Mouse (Mus musculus) mesoderm, embryonic 11.5 days (tissue): ENCODE results near the gene Spire2.
"Not testable (repeated sequence)": the region's sequence is repeated elsewhere in the genome, so short reads cannot be mapped to it uniquely, and the experiment has no call there.

Experiments
- DNase-seq: peaks from one replicate; pipeline ENCODE4 v3.0.0-alpha.2; 2012; ENCODE audit warnings: low read depth, low spot score

Spire2 gene

DNA sequence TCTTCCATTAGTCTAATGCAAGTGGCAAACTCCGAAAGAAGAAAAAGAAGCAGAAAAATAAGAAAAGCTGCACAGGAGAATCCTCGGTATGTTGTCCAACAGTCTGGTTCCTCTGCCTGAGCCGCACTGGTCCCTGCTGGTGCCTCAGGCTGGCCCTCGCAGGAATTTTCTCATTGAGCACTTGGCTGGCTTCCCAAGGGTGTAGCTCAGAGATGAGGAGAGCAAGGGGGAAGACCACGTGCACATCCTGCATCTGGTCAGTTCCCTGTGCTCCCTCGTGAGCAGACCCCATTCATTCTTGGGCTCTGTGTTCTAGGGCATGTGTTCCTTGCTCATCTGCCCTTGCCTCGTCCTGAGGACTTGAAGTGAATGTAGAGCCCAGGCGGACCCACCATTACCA, 50.0 kb downstream of the Spire2 start:
- no peak for DNase-seq

DNA sequence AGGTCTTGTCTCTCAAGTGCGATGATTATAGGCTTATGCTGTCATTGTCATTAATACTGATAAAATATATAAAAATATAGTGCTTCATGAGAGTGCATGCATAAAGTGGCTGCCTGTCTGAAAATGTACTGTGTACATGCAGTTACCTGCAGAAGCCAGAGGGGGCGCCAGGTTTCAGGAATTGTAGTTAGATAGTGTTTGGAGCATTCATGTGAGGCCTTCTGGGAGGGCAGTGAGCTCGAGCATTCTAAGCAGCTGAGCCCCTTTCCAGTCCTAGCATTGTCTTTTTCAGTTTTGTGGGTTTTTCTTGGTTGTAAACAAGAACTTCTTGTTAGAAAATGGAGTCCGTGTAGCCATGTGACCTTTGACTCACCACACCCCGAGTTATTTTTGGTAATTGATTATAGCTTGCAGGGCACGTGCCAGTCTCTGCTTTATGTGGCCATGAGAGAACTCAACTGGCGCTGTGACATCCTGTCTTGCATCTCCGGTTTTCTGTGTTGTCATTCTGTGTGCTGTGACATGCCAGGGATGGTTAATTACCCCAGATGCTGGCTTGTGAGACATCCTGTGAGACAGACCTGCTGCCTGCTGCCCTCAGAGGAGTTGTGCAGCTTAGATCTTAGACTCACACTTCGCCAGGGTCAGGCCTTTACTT, 52.5 kb downstream of the Spire2 start:
- peak; percentile 25 for DNase-seq

DNA sequence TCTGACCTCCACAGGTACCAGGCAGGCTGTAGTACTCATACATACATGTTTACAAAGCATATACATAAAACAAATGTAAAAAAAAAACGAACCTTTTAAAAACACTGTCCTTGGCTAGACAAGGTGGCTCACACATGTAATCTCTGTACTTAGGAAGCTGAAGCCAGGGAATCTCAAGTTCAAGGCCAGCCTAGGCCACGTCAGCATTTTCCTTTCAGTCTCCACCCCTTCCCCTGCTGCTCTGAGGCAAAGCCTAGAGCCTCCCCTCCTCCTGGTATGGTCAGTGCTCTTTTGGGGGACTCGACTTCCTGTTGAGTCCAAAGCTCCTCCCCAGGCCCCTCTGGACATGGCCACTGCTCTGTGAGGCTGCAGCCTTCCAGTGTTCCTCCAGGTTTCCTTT, 54.5 kb downstream of the Spire2 start:
- DNase-seq = no peak

DNA sequence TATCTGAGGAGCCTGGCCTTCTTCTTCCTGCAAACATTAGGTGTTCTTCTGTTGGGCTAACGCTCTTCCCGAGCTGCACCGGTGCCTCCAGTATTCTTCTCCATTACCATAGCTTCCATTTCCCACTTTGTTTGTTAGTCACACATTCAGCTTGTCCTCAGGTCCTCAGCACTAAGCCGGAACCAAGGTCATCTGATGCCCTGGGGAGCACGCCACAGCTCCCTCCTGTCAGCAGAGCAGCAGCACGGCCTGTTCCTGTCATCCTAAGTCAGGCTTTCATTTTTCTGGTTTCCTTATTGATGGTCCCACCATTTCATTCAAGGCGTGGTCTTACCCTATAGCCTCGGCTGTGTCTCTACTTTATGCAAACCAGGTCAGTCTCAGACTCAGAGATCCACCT, 55.3 kb downstream of the Spire2 start:
- DNase-seq = no peak

DNA sequence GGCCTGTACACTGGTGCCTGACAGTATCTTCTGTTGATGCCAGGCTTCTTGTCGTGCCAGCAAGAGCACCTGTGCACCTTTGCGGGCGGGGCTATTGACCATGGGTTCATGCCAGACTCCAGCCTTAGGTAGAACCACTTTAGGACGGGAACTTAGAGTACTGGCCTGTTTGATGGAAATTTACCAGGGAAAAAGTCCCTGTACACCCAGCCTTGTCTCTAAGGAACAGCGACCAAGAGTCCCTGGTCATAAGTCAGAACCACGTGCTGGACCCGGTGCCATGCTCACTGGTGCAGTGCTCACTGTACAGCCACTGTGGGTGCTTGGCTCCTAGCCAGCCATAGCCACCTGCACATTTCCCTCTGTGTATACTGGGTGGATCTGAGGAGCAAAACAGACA, 56.5 kb downstream of the Spire2 start:
- DNase-seq = no peak

DNA sequence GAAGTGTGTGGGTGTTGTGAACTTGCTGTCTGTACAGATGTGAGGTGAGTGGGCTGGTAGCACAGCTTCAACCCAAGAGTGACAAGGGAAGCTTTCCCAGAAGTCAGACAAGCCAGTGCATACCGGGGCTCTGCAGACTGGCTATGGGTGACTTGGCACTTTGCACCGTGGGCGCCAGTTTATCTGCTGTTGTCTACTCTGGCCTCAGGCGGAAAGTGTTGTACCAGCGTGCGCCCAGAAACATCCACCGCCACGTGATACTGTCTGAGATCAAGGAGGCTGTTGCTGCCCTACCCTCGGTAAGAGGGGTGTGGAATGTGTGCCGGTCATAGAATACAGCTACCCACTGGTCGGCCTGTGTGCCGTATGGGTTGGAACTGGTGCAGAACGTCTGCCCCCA, 65.8 kb downstream of the Spire2 start:
- DNase-seq = no peak

DNA sequence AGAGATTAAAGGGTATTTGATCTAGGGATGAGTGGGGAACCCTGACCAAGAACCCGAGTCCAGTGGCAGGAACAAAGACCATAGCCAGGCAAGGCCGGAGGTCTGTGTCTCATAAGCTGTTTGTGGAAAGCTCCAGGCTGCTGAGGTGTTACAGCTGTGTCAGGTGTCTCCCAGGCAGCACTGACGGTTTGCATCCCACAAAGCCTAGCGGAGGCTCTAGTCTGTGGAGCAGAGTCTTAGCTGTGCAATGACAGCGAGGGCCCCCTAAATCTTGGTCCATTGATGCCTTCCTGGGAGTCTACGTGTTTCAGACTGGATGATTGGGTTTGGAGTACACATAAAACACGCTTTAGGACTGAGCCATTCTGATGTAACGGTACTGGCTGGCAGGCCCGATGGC, 69.4 kb downstream of the Spire2 start:
- no peak for DNase-seq

DNA sequence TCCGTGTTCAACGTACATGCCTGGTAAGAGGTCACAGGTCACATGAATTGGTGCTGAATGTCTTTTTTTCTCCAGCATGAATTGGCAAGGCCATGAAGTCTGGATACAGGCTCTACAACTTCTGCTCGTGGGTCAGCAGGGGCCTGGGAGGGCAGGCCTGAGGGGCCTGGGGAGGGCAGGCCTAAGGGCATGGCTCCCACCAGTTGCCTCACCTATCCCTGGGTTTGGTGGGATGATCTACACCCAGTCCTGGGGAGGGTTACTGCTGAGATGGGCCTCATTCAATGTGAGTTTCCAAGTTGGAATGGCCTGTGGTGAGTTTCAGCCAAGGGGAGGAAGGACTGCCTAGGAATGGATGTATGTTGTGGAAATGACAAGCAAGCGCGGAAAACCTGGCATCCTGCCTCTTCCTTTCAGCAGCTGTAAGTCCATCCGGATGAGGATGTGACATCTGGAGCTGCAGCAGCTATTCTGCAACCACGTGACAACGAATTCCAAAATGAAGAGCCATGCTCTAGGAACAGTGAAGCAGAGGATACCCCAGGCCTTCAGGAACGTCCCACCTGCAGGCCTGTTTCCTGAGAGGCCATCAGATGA, 70.3 kb downstream of the Spire2 start:
- no peak for DNase-seq

DNA sequence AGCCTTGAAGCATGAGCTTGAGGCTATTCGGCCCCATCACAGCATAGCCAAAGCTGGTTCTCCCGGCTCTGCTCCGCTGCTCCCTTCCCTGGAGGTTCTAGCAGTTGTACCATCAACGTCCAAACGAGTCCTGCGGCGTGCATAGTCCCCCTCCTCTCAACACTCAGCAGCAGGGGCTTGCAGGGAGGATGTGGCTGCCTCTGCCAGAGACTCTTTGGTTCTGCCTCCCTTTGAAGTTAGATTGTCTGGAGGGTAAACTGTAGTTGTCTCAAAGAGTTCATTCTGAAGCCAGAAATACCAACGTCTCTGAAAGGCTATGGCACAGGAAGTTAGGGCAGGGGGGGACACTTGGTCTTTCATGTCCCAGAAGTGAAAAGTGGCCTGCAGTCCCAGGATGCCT, 72.0 kb downstream of the Spire2 start:
- no peak for DNase-seq

DNA sequence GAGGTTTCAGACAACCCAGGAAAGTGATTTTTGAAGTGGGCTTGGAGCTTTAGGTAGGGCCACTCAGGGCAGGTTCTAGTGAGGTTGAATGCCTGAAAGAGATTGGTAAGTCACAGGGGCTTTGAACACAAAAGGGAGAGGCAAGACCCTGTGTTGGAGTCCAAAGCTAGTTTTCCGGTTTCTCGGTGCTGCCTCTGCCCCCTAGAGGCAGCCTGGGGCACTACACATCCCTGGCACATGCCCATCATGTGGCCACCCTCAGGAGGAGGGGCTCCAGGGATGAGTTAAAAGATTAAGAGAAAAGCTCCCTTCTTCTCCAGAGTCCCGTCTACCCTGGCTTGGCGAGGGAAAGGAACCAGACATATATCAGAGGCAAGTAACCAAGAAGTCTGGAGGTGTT, 74.3 kb downstream of the Spire2 start, which contains the start of gene Mc1r:
TSS of gene Mc1r (plus strand) at position 322 of the 400 bp plus-strand sequence.
- peak; percentile 81 for DNase-seq

DNA sequence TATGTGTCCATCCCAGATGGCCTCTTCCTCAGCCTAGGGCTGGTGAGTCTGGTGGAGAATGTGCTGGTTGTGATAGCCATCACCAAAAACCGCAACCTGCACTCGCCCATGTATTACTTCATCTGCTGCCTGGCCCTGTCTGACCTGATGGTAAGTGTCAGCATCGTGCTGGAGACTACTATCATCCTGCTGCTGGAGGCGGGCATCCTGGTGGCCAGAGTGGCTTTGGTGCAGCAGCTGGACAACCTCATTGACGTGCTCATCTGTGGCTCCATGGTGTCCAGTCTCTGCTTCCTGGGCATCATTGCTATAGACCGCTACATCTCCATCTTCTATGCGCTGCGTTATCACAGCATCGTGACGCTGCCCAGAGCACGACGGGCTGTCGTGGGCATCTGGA, 75.1 kb downstream of the Spire2 start:
- no peak for DNase-seq

DNA sequence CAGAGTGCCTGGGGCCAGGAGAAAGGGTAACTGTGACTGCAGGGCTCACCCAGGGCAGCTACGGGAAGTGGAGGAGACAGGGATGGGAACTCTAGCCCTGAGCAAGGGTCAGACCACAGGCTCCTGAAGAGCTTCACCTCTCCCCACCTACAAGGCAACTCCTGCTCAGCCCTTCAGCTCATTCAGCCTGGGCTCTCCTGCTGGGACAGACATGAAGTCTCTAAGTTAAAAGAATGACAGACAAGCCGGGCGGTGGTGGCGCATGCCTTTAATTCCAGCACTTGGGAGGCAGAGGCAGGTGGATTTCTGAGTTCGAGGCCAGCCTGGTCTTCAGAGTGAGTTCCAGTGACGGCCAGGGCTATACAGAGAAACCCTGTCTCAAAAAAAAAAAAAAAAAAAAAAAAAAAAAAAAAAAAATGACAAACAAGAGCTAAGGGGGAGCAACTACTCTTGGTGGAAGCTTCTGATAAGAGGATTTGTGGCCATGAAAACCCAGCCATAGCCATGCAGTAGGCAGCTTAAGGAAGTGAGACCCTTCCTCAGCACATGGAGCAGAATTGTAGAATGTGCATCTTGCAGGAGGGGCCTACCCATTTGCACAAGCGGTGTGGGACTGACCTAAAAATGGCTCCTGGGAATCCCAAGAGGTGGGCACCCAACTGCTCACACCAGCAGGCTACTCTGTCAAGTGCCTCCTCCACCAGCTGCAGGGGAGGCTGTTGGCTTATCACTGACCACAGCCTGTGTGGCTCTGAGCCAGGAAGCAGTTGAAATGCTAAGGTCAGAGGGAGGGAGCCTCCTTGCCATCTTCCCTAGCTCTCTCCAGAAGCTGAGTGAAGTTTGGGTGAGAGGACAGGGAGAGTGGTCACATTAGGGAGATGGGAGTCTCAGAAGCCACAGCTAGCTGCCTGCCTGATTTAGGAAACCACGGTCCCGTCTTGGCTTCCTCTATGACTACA, 76.4 kb downstream of the Spire2 start:
- DNase-seq = no peak

DNA sequence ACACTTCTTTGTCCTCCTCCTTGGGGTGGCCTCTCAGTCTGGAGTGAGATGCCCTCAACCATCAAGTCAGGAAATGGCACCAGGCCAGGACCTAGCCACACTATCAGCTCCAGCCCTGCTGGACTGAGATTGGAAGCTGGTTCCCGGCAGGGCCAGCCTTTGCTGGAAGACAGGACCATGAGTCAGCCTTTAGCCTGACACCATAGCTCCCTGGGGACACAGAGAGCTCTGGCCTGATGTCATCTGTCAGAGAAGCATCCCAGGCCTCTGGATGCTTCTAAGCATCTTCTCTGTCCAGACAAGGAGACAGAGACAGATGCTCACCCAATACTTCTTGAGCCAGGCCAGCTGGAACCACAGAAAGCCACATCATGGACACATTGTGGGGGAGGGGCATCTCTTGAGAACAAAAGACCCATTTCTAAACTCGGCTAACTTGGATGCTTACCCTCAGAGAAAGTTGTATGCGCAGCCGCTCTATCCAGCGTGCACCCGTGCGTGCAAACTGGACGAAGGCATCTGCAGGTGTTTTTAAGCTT, 77.6 kb downstream of the Spire2 start:
- DNase-seq = peak; percentile 70

DNA sequence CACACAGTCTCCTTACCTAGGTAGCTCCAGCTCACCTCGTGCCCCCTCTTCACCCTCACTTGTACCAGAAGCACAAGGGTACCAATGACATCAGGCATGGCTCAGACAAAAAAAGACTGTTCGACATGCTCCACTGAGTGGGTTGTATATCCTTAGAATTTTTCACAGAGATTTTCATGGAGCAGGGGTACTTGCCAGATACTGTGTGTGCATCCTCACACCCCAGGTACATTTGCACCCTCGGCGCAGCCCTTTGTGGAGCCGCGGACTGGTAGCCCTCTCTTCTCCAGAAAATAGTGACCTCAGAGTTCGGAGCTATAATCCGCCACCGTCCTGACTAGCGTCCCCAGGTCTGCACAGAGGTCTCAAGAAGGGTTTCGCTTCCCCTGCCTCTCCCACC, 78.3 kb downstream of the Spire2 start:
- DNase-seq = no peak

DNA sequence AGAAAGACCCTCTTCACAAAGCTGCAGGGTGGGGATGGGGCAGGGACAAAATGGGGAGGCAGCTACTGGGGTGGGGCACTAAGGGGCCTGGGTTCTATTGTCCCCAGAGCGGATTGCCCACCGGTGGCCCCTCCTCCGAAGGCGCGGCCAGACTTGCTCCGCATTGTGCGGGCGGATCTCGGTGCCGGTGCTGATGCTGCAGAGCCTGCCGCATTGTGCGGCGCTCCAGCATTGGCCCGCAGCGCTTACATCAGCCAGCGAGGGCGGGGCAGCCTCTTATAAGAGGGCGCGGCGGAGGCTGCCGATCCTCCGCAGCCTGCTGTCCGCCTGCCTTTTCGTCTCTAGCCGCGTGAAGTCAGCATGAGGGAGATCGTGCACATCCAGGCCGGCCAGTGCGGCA, 78.7 kb downstream of the Spire2 start, which contains the start of gene Tubb3:
TSS of gene Tubb3 (plus strand) at position 179 of the 400 bp plus-strand sequence.
- DNase-seq = peak; percentile 90

DNA sequence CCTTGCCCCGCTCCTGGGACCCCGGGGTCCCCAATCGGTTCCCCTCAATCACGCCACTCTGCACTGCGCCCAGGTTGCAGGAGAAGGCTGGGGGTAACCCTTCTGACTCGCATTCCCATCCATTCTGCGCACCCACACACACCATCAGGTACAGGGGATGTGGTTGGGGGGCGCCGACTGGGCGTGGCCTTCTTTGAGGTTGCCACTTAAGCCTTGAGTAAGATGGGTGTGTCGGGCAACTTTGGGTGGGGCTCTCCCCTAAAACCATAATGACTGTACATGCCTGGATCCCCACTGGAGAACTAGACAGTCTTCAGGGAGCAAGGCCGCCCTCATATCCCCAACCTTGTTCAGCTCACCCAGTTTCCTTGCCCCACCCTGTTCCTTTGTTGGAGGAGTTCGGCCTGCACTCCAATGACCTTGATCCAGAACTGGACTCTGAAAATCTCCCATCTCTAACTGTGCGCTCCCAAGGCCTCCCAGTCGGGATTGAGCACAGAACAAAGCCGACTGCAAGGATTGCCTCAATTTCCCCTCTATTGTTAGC, 79.3 kb downstream of the Spire2 start:
- no peak for DNase-seq

DNA sequence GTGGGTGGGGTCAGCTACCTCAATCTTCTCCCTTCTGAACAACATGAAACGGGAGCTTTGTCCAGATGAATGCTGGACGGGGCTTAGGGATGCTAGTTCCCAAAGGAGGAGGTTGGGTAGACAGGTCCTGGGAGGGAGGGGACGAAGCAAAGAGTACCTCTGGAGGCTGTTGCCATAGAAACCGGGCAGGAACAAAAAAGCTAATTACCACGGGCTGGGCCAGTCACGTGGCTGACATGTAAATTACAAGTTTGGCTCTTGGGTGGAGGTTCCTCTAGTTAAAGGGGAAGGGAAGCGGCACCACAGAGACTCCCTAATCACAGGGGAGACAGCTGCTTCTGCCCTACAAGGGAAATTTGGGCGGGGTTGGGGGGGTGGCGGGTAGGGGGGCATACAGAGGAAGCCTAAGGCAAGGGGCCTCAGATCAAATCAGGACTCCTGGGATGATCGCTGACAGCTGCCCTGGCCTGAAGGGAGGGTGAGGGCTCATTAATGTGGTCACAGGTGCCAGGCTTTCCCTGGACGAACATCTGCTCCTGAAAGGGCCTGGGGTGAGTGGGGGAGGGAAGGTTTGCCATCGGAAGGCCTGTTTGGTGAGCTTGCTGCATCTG, 80.2 kb downstream of the Spire2 start:
- peak; percentile 77 for DNase-seq

DNA sequence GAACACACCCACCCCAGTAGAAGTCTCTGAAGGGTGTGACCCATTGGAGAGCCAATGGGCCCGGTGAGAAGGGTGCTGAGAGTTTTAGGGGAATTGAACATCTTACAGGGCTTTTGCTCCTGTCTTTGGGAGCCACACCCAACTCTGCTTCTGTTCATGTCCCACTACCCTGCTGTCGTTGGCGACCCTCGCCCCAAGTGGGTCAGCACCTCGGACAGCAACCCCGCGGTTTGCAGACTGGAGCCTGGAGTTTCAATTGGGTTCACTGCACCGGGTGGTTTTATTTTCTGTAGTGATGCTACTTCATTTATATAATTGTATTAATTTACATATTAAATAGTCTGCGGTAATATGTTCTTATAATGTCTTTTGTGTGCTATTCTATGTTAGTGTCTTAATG, 81.7 kb downstream of the Spire2 start:
- peak; percentile 57 for DNase-seq

DNA sequence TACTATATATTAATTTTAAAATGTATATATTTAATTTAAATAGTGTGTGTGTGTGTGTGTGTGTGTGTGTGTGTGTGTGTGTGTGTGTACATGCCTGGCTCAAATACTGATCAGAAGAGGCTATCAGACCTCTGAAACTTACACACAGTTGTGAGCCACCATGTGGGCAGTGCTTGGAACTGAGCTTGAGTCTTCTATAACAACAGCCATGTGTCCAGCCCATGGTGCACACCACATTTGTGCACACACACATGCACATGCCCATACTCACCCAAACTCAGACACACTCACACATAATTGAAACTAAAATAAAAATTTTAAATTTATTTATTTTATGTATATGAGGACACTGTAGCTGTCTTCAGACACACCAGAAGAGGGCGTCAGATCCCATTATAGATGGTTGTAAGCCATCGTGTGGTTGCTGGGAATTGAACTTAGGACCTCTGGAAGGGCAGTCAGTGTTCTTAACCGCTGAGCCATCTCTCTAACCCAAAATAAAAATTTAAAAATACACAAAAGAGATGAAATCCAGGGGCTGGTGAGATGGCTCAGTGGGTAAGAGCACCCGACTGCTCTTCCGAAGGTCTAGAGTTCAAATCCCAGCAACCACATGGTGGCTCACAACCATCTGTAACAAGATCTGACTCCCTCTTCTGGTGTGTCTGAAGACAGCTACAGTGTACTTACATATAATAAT, 82.6 kb downstream of the Spire2 start:
- DNase-seq = not testable (repeated sequence)
